Mouse (Mus musculus): ENCODE results near the gene Gdf1. TPM values are rescaled to one million over a fixed set of nuclear protein-coding genes. Genes with fewer than 3 reads are reported as not detected.

Gene Gdf1
- polyA plus RNA-seq, 1 experiment = not detected

DNA sequence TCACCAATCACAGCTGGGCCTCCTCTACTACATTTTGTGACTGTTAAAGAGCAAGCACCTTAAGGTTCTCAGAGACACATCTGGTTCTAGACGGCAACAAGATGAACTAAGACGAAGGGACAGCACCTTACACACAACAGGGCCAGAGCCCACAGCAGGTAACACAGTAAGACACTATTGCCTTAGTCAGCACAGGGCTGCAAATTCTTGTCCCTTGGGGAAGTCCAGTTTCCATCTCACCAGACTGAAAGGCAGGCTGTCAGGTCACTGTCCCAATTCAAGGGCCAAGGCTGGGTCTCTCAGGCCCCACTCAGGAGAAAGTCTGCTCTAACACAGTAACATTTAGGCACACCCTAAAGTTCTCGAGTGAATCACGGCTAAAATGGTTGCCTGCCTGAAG lies 17.8 kb downstream of the Gdf1 start:
- no peak for TF ChIP-seq GATA1 (IDR thresholded peaks at IDR 0.05; ENCODE audit: low read length)

DNA sequence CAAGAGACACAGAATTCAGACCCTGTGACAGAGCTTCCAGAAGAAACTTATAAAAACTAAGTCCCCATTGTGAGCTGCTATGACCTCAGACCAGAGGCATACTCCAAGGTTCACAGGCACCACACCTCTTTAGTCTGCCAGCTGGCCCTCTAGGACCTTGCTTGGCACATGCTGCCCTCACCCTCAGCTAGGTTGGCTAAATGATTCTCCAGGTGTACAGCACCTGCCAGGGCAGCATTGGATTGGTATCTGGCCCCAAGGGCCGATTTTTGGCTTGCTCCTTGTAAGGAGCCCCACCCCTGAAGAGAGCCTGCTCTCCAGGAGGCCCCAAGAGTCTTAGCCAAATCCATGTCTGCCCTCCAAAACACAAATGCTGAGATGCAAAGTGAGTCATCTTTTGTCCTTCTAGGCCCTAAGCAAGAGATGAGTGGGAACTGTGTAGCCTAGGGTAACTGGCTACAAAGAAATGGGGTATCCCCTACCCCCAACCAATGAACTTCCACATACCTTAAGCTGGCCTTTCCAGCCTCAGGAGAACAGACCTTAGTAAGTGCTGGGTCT lies 18.3 kb downstream of the Gdf1 start:
- TF ChIP-seq GATA1 (IDR thresholded peaks at IDR 0.05; ENCODE audit: low read length) = no peak

DNA sequence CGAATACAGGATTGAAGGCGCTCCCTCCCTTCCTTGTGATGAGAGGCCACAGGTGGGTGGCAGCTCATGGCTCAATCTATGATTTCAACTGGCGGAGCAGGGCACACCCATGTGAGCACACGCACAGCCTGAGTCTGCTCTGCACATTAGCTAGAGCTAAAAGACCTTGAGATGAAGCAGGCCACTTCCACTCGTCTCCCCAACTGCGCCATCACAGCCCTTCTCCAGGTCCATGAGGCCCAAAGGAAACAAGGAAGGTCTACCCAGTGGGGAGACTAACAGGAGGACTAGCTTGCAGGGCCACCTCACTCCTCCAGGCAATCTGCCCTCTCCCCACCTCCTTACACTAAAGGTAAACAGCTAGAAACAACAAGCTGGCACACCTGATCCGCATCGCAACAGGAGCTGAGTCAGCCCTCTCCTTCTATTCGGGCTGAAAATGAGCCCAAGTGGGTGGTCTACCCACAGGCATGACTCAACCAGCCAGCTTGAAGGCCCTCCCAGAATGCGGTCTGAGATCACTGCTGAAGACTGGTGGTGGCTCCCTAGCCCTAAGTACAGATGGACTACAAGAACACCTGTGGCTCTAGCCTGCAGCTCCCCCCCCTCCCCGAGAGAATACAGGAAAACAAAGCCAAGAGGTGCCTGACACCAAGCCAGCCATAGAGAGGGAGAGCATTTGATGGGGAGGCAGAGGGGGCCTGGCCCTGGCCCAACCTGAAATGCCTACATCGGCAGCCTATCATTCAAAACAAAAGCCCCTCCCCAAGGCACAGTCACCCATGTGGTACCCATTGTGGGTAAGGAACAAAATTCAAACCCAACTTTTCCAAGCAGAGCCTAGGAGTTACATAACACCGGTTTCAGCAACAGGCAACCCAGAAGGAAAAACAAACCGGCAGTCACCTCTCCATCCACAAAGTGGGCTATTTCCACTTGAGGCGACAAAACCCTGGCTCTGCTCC lies 21.7 kb downstream of the Gdf1 start:
- no peak for TF ChIP-seq GATA1 (IDR thresholded peaks at IDR 0.05; ENCODE audit: low read length)

DNA sequence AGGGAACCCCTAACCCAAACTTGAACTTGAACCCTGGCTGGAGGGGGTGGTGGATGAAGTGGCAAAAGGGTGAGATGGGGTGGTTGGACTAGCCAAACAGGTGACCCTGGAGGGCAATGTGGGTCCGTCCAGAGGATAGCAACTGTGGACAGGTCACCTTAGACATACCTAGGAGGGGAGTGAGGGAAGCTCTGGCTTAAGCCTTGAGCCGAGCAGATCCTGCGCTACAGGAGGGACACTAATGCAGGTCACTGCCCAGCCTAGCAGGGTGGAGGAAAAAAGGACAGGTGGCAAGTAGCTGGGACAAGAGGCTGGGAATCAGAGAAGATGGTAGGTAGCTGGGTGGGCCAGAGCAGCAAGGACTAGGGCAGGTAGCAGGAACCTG lies 22.4 kb downstream of the Gdf1 start:
- TF ChIP-seq GATA1 (IDR thresholded peaks at IDR 0.05; ENCODE audit: low read length) = no peak

DNA sequence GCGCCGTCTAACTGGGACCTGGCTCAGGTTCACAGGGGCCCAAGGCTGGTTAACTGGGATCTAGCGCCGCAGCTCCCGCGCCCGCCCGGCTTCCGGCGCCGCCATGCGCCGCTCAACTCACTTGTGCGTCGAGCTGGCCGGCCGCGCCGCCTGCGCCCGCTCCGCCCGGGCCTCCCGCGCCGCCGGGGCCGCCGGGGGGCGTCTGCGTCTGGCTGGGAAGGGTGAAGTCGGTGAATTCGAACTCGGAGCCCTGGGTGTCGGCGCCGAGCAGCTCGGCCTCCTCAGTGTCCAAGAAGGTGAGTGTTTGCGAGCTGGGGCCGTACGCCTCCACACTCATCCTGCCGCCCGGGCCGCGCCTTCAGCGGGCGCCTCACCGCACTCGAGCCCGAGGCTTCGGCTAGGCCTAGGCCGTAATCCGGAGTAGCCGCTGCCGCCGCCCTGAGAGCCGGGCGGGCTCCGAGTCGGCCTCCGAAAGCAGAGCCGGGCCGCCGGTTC lies 23.1 kb downstream of the Gdf1 start:
- TF ChIP-seq GATA1 (IDR thresholded peaks at IDR 0.05; ENCODE audit: low read length) = no peak

DNA sequence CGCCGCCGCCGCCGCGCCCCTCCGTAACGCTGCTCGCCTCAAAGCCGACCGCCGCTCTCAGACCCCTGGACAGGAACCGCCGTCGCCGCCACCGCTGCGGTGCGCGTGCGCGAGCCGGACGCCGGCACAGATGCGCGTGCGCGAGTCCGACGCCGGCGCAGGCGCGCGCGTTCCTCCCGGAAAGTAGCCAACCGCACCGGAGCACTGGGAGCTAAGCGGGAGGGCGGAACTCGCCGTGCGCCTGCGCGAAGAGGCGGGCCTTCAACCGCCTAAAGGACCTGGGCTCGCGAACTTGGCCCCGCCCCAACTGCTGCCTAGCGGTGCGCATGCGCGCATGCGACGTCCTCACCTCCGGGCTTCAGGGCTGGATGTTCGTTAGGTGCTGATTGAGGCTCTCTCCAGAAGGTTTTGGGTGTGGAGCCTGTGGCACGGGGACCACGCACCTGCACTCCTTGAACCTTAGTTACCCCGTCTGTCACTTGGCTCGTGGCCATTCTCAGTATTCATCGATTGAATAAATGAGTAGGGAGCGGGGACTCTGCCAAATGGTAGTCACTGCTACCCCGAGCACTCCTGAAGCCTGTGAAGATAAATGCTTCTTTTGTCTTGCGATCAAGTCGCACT lies 23.7 kb downstream of the Gdf1 start, which contains the start of gene Upf1:
Upf1 (minus strand) TSS at position 85 of the 624 bp plus-strand sequence.
- no peak for TF ChIP-seq GATA1 (IDR thresholded peaks at IDR 0.05; ENCODE audit: low read length)

DNA sequence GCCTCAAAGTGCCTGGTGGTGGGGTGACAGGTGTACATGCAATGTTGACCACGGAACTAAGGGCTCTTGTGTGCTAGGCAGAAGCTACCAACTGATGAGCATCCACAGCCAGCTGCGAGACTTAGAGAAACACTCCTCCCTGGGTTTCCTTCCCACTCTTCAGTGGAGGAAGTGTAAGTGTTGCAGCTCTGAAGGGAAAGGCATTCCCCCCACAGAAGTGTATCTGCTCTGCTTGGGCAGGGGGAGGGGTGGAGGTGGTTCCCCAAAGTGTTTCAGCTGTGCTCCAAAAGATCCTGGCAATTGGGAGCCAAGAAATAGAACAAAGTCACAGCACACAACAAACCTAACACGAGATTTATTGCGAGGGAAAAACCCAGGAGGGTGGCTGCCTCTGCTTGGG lies 24.4 kb downstream of the Gdf1 start:
- no peak for TF ChIP-seq GATA1 (IDR thresholded peaks at IDR 0.05; ENCODE audit: low read length)

DNA sequence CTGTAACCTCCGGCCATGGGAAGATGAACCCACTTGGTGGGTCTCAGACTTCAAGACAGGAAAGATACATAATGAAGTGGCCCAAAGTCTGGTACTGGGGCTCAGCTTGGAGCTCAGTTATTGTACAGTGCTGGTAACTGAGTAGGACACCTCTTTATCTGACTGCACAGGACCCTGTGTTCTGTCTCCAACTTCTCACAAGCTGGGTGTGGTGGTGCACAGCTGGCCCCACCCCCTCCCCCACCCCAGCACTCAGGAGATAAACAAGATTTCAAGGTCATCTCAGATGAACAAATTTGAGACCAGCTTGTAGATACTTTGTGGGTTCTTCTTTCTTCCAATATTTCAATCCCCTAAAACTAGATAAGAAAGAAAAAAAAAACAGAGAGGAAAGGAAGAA lies 26.5 kb downstream of the Gdf1 start:
- no peak for TF ChIP-seq GATA1 (IDR thresholded peaks at IDR 0.05; ENCODE audit: low read length)

DNA sequence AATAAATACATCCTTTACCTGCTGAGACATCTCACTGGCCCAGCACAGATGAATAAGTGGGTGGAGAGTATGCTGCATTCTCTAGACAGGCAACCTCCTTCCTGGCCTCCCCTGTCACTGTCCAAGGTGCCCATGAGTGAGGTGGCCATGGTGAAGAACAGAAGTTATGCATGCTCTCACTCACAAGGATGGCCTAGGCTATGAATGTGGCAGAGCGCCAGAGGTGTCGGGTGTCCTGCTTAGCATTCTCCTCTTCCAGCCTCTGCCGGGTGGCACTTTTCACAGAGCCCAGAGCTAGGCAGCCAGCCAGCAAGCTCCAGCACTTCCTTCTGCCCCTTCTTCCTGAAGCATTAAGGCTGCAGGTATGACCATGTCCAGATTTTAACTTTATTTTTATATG lies 29.8 kb downstream of the Gdf1 start:
- no peak for TF ChIP-seq GATA1 (IDR thresholded peaks at IDR 0.05; ENCODE audit: low read length)

DNA sequence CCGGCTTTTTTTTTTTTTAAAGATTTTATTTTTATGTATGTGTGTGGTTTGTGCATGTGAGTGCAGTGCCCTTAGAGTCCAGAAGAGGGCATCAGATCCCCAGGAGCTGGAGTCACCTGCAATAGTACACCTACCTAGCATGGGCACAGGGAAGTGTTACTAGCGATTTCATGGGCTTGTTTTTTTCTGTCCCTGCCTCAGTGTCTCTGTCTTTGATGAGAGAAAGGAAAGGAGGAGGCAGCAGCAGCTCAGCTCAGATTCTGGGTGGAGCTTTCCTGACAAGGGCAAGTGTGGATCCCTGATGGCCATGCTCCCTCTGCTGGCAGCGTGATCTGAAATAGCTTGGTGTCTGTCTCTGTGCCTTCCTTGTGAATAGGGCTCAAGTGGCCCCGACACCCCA lies 31.2 kb downstream of the Gdf1 start:
- no peak for TF ChIP-seq GATA1 (IDR thresholded peaks at IDR 0.05; ENCODE audit: low read length)

DNA sequence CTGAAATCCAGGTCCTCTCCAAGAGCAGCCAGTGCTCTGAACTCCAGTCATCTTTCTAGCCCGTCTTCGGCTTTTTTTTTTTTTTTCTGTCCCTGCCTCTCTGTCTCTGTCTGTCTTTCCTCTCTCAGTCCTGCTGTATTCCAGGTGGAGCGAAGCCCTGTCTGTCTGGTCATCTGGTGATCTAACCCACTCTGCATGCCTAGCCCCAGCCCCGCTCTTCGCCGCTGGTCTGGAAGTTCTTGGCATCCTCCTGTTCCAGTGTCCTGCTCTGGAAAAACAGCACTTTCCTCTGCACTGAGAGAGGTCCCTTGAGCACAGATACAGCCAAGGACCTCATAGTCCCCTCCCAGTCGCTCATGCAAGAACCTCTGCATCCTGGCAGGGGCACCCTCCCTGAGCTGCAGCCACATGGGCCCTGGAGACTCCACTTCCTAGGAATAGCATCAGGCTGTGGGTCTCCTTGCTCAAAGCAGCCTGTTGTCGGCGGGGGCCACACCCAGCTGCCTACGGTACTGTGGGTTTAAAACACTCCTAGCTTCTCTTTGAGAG lies 31.9 kb downstream of the Gdf1 start:
- TF ChIP-seq GATA1 (IDR thresholded peaks at IDR 0.05; ENCODE audit: low read length) = no peak

DNA sequence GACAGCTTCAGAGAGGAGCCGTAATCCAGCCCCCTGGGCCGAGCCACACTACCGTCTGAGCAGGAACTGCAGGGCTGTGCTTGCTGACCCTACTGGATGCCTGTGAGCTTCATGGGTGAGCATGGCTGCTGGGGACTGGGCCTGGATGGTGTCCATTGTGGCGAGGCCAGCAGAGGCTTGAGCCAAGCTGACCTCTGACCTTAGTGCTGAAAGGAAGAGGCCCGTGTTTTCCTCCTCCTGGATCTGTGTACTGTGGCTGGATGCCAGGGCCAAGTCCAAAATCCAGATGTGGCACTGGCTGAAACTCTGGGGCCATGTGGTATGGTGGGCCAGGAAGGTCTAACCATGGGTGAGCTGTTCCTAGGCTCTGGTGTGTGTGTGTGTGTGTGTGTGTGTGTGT lies 34.4 kb downstream of the Gdf1 start:
- no peak for TF ChIP-seq GATA1 (IDR thresholded peaks at IDR 0.05; ENCODE audit: low read length)

DNA sequence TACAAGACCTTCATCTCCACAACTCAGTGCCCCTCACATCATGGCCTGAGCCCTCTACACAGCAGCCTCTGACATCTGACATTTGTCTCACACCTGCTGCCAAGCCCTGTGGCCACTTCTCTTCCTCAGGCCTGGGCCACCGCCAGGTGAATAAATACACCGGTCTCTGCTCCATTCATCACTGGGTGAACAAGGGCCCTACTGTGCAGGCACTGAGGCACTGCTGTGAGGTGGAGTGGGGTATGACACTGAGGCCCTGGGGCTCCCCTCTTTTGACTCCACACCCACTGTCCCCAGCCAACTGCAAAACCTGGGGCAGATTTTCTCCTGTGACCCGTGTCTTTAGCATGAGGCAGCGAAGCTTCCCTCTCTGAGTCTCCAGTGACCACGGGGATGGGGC lies 37.0 kb downstream of the Gdf1 start:
- TF ChIP-seq GATA1 (IDR thresholded peaks at IDR 0.05; ENCODE audit: low read length) = no peak

DNA sequence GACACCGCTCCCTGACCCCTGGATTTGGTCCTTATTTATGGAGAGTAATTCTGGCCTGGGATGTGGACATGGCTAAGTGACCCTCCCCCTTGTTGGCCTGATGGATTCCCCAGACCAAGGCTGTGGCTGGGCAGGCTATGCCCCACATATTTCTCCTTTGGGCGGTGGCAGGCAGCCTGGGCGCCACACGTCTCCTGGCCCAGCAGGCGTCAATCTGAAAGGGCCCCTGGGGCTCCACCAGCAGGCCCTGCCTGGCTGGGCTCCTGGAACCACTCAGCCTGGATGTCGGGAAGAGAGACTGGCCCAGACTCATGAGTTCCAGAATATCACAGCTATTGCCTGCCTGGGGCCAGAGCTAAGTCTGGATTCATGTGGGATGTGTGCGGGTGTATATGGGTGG lies 40.9 kb downstream of the Gdf1 start:
- TF ChIP-seq GATA1 (IDR thresholded peaks at IDR 0.05; ENCODE audit: low read length) = no peak

DNA sequence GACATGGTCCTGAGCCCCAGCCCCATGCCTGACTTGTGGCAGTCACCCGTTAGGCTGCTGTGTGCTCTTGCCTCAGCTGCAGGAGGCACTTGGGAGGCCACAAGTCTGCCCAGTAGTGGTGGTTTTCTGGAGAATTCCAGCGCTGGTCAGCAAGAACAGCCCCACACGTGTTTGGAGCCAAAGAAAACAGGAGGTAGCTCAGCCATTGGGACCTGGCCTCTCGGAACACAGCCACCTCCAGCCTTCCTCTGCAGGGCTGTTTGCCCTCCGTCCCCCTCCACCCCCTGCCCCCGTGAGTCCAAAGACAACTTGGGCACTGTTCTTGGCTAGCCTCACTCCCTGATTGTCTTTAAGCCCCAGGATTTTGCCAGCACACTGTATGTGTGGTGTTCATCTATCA lies 42.3 kb downstream of the Gdf1 start:
- TF ChIP-seq GATA1 (IDR thresholded peaks at IDR 0.05; ENCODE audit: low read length) = no peak
